Mouse (Mus musculus) ES-CJ7 (cell line): Measurements from ENCODE around the gene Zfp511.

Experiments used
- DNase-seq: peaks from one replicate; pipeline ENCODE4 v3.0.0; 2011; ENCODE audit warnings: low read depth, low spot score

Gene Zfp511

DNA sequence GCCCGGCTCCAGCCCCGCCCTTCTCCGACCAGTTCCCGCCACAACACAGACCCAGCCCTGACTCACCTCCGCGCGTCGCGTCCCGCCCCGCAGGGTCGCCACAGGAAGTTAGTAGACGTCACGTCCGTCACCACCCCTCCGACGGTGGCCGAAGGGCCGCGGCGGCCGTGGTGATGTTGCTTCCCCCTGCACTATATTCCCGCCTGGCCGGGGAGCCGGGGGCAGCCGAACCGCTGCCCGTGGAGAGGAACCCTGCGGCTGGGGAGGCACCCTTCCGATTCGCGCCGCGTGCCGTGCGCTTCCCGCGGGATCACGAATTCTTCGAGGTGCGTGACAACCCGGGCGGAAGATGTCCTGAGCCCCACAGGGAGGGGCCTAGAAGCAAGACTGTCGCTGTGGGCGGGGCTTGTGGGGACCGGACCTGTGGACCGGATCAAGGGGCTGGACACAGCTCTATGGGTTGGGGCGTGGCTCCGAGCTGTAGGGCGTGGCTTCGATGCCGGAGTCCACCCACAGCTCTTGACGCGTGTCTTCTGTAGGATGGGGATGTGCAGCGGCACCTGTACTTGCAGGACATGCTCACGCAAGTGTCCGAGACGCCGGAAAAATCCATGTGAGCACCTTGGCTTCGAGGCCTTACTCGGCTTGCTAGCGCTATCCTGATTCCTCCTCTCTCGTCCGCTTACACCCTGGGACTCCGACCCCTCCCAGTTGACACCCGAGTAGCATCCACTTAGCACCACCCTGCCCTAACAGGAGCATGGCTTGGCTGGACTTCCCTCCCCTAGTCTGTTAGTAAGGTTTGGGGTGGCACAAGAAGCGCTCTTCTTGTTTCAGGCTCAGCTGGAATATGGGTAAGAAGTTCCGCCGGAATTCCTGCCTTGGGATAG is at the start of gene Zfp511, which contains the start of gene Tubgcp2:
Zfp511 (plus strand) TSS at position 111 of the 890 bp plus-strand sequence.
Tubgcp2 (minus strand) TSS at position 389 of the 890 bp plus-strand sequence.
- DNase-seq = peak; percentile 98

DNA sequence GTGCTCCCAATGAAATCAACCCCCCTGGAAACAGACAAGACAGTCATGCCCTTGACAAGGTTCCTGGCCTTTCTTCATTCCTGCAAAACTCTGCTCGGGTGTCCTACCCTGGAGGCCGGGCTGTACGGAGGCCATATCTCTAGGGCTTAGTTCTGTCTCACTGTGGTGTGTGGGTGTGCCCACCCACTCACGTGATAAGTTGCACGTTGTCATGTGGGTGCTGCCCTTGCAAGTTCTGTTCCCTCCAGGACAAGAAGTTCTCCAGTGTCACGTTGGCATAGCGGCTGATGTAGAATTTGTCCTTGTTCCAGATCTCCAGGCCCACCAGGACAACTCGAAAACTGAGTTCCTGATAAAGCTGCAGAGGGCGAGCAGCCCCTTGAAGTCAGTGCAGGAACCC is 47.9 kb upstream of the Zfp511 start:
- no peak for DNase-seq

DNA sequence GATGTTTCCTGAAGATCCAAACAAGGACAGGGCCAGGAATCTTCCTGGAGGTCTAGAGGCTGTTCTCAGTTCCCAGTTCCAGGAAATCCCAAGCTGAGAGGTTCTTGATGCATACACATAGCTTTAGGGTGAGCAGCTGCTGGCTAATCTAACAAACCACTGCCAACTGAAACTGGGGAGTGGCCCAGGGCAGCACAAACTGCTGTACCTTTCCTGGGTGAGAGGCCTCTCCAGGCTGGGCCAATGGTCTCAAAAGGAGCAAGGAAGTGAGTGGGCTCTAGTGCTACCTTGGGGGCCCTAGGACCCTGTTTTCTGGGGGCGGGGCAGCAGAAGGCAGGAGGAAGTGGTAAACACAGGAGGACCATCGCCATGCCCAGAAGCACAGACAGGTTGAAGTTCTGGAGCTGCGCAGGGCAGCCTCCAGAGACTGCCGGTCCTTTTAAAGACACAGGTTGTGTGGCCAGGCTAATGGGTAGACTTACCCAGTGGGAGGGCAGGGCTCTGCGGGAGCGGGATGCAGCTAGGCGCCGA is 45.3 kb upstream of the Zfp511 start:
- no peak for DNase-seq

DNA sequence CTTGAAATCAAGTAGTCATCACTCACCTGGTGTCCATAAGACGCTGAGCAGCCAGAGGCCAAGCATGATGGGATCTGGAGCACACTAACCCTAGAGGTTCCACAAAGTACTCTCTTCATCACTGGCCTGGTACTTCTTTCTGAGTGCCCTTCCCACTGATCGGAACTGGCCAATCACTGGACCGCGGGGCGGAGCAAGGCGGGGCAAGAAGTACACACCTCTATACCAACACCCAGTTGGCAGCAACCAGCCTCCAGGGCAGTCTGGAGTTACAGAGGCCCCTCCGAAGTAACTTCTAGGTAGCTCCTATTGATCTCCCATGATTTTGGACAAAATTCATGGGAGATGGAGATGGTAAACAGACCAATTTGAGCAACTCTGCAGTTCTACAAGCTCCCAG is 43.8 kb upstream of the Zfp511 start, which contains the start of gene Adam8:
Adam8 (minus strand) TSS at position 157 of the 400 bp plus-strand sequence.
- DNase-seq = peak; percentile 40

DNA sequence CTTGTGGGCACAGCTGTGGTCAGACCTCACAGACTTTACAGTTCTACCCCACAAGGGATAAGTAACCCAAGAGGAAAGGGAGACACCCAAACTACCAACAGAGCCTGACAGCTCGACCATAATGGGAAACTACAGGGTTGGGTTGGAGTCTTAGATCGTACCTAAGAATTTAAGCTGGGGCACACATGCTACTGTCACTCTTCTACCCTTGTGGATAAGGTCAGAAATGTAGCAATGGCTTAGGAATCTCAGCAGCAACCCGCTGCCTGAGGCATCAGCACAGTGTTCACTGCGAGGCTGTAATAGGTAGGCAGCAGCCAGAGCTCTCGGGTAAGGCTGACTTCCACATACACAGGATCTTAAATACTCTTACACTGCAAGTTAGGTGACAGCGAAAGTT is 42.7 kb upstream of the Zfp511 start:
- DNase-seq = no peak

DNA sequence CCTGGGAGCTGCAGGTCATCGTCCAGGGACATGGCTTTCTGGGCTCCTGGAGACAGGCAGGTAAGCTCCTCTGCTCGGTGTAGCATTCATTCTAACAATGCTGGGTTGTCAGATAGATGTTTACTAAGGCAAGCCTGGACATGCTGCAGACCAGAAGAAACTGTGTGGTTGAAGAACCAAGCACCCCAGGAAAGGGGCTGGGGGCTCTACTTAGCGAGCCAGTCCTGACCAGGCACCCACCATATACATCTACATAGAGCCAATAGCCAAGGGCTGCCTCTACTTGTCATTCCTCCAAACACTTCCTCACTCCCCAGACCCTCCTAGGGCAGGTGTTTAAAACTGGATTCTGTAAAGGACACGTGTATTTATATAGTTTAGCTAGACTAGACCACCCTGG is 42.0 kb upstream of the Zfp511 start:
- no peak for DNase-seq

DNA sequence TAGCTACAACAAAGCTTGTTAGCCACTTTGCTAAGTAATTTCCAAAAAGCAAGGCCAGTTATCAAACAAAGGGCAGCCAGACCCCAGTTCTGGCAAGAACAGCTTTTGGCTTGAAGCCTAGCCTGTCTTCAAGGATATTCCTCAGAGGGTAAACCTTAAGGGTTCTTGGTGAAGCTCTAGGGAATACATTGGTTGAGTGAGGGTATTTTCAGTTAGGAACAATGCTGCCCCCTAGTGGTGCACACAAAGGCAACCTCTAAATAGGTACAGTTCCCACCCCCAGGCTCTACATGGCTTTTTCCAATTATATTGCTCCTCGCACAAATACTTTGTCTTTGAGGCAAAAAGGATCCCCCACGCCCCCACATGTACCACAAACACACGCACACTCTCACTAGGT is 41.5 kb upstream of the Zfp511 start:
- peak; percentile 83 for DNase-seq

DNA sequence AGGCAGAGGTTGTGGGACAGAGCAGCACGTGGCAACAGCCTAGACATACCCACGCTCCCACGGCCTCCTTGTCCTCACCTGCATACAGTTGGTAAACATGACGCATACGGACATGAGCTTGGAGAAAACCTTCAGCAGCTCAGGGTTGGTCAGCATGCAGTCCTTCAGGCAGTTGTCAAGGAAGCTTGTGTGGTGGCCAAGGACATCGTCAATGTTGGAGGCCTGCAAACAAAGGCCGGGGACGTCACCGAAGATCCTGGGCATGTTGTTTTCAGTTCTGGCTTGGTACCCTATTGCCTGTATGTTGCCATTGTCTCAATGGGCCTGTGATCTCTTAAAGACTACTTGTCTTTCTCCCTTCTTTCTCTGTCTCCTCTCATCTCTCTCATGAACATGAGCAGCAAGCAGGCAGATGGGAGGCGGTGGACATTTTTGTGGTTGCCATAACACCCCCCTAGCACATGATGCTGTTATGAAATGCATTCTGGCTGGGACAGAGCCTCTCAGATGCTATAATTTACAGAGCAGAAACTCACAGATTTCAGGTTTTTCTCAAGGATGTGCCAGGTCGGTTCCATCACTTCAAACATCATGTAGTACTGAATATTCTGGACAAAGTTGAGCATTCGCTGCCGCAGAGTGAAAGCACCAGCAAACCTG is 37.4 kb upstream of the Zfp511 start:
- DNase-seq = no peak

DNA sequence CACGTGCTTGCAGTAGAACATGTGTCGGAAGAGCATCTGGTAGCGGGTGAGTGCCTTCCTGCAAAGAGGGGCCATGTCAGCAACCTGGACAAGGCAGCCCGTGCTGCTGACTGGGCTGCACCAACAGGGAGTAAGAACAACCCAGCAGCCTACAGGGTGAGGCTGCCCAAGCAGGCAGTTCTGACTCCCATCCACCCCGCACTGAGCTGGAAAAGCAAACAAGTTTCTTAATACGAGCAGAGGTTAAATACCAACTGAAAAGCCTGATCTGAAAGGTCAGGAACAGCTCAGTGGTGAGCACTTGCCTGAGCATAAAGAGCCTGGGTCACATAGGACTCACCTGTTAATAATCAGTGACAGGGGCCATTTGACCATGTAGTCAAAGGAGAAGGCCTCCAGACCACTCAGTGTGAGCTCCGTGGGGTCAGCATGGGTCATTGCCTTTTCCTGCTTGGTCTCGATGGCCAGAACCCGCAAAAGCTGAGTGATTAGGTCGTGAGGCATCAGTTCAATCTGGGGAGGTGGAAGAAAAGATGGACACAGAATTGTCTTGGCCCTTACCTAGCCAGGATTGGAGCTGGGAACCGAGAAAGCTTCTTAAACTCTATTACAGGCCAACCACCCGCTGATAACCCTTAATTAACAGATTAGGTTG is 35.0 kb upstream of the Zfp511 start:
- DNase-seq = no peak

DNA sequence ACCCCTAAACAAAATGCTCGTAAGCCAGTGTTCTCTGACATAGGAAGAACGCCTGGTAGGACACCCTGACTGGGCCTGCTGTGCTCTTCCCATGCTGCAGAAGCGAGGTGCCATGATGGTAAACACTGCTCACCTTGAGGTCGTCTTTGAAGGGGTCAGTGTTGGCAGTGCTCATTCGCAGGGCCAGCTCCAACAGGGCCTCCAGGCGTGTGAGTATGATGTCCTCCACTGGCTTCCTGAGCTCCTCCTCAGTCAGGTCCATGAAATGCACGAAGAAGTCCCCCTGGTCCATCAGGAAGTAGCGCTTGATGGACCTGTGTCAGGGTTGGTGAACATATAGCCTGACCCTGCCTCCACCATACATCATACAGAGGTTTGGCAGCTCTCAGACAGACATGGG is 31.5 kb upstream of the Zfp511 start:
- DNase-seq = no peak

DNA sequence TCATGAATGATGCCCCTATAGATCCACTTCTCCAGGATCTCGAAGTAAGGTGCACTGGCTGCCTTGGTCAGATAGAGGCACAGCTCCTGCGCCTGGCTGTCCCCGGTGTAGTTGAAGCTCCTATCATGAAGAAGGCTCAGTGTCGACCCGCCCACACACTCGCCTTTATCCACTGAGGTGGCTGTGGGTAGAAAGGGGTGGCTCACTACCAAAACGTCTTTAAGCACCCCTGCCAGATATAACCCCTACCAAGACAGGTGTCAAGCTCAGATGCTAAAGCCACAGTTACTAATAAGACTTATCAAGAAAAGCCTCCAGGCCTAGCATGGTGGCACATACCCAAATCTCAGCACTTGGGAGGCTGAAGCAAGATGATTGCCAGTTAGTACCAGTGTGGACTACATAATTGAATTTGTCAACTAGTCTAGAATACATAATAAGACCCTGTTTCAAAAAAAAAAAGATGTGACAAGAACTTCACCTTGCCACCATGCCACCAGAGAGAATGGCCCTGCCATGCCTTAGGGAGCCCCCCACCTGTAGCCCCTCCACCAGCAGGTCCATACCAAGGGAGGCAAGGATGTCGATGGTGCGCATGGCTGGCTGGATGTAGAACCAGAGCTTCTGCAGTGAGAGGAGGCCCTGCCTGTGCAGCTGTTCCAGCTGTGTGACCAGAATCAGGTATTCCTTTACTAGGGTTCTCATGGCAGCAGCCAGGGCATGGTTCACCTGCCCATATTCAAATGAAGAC is 29.2 kb upstream of the Zfp511 start:
- no peak for DNase-seq

DNA sequence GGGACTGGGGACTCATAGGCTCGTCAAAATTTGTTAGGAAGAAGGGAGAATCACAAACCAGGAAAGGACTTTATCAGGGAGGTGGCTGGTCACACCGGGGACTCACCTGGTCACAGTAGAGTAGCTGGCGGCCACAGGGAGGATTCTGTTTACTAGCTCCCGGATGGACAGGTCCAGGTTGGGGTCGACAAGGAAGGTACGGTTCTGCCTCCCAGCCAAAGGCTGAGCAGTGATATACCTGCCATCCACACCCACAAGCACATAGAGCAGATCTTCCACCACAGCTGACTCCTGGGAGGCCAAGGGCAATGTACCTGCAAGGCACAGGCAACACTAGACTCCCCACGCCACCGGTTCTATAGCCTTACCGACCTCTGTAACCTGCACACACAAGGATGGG is 28.4 kb upstream of the Zfp511 start:
- no peak for DNase-seq

DNA sequence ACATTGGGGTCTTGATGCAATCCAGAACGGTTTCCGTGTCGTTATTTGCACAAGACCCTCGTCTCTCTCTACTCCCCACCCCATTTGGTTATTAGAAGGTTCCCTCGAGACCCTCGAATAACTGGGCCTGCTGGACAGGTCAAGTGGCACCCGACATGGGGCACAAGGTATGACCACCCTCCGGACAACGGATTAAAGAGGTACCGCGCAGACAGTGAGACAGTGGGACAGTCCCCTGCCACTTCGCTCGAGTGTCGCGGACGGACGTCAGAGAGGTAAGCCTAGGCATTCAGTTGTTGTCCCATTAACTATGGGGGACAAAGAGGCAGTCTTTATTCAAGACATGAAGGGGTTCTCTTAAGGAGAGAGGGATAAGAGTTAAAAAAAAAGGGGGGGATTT is 24.9 kb upstream of the Zfp511 start:
- no peak for DNase-seq

DNA sequence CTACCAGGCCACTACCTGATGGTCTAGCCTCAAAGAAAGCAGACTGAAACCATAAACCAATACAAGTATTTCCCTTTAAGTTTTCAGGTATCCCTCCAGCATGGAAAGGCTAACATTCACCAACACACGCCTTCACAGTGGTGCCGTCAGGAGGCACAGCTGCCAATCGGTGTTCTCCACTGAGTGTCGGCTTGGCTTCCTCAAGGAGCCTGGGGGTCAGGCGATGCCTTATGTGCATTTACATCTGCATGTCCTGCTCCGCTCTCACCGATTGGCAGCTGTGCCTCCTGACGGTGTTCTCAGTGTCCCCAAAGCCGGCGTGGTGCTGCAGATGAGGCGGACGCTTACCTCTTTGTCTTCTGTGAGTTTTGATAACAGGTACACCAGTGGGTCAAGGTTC is 4.4 kb upstream of the Zfp511 start:
- DNase-seq = no peak

DNA sequence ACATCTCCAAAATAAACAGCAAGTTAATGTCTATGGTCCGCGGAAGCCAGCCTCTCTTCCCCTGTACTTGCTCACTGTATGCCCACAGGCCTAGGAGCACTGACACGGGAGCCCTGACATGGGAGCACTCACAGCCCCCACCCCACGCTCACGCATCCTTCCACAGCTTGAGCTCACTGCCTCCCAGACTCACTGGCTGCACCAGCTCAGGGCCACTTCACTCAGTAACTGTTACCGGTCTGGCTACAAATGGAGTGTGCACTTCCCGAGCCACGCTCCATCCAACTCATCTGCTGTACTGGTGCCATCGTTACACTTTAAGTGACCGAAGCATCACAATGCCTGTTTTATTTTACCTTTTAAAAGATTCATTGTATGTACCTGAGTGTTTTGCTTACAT is 3.8 kb upstream of the Zfp511 start:
- no peak for DNase-seq

DNA sequence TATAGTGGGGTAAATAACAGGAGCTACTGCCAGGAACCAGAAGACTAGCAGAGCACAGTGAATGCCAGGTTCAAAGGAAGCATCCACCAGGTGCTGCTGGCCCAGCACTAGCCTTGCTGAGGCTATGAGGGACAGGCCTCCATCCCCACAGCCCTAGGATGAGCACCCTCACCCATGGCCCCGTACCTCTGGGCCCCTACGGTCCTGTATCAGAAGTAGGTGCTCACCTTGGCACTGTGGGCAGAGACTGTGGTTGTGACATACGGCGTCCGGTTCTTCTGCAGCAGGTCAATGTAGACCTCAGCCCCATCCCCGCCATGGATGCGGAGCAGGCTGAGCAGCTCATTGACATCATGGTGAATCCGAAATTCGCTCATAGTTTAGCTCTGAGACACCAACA is 2.8 kb upstream of the Zfp511 start:
- no peak for DNase-seq

DNA sequence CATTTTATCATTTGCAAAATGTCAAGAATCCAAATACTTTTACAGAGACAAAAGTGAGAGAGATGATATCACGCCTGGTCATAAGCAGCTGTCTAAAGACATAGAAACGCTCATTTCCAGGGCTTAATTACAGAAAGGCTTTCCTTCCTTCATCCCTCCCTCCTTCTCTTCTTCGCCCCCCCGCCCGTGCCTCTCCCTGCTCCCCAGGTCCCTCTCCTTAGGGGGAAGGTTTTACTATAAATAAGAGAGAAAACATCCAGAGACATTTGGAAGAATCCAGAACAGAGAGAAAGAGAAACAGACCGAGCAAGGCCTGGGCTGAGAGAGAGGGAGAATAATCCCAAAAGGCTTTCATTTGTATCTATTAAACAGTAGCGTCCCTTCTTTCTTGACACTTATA is 735 bp upstream of the Zfp511 start:
- DNase-seq = no peak

DNA sequence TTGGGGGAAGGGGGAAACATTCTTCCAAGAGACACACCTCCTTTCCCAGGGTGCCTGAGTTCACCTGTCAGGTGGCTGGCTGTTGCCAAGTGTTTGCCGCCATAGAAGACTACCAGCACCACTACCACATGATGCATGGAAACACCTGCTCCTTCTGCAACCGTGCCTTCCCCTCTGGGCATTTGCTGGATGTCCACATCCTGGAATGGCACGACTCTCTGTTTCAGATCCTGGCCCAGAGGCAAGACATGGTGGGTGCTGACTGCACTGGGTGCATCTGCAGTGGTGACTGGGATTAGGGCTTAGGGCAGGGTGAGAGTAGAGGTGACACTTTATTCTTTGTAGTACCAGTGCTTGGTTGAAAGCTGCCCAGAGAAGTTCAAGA is 972 bp downstream of the Zfp511 start:
- peak; percentile 36 for DNase-seq

DNA sequence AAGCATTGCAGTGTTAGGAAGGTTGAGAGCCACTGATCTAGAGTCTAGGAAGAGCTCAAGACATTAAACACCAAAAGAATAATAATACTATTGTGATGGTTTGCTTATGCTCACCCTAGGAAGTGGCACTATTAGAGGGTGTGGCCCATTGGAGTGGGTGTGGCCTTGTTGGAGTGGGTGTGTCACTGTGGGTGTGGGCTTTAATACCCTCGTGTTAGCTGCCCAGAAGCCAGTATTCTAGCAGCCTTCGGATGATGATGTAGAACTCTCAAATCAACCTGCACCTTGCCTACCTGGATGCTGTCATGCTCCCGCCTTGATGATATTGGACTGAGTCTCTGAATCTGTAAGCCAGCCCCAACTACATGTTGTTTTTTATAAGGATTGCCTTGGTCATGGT is 6.5 kb downstream of the Zfp511 start:
- peak; percentile 16 for DNase-seq

DNA sequence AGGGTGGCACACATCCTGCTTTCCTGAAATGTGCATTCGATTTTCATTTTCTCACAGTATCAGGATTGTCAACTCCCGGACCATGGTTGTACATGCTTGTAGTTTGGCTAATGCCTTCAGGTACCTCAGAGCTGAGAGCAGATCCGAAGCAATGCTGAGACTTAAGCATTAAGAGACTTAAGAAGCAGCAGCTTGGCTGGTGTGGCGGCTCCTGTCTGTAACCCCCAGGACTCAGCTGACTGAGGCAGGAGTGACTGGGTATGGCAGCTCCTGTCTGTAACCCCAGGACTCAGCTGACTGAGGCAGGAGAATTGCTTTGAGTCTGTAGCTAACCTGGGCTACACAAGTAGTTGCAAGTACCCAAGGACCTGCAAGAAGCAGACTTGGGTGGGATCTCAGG is 9.4 kb downstream of the Zfp511 start:
- no peak for DNase-seq

DNA sequence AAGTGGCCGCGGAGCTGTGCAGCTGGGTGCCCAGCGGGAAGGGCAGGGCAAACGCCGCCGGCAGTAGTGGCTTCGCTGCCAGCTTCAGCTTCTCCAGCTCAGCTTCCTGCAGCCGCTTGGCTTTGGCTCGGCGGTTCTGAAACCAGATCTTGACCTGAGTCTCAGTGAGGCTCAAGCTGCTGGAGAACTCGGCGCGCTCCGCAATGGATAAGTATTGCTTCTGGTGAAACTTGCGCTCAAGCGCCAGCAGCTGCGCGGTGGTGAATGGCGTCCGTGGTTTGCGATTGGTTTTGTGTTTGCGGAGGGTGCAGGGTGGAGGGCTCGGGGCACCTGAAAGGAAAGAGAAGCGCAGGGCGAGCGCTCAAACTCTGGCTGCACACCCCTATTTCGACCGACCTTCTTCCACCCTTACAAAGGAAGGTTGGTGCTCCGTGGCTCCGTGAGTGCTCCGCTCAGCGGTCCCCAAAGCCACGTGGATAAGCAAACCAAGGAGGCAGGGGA is 11.7 kb downstream of the Zfp511 start:
- peak; percentile 43 for DNase-seq
